Mouse (Mus musculus) spleen, adult 2 months (tissue): Measurements from ENCODE around the gene Ryr1. TPM values are rescaled to one million over a fixed set of nuclear protein-coding genes. Genes with fewer than 3 reads are reported as not detected.

Experiments used
- DNase-seq, 2 experiments: peaks; one replicate each; pipeline versions ENCODE4 v3.0.0 to v3.0.0-alpha.2; 2012 to 2021; ENCODE audit warnings: low spot score in 2 of 2, low read depth in 1 of 2
- H3K27ac ChIP-seq: fragments of 200-500 bp; 2 replicates; pipeline ENCODE4 v1.5.1; 2012; ENCODE audit warnings: low read length, inconsistent platforms; ENCODE audit not compliant: insufficient read depth
- H3K27me3 ChIP-seq: fragments of 200-500 bp; 2 replicates; pipeline ENCODE4 v1.6.1; 2012; ENCODE audit warnings: mild to moderate bottlenecking, moderate library complexity, low read length, inconsistent platforms; ENCODE audit not compliant: control insufficient read depth, insufficient read depth
- H3K36me3 ChIP-seq: fragments of 200-500 bp; 2 replicates; pipeline ENCODE4 v1.6.1; 2012; ENCODE audit warnings: mild to moderate bottlenecking, low read length, inconsistent platforms; ENCODE audit not compliant: control insufficient read depth, insufficient read depth
- H3K4me1 ChIP-seq: fragments of 200-500 bp; 2 replicates; pipeline ENCODE4 v1.6.1; 2011; ENCODE audit warnings: inconsistent platforms; ENCODE audit not compliant: control insufficient read depth, insufficient read depth, insufficient read length
- H3K4me3 ChIP-seq: fragments of 200-500 bp; 2 replicates; pipeline ENCODE4 v1.5.1; 2011; ENCODE audit warnings: mild to moderate bottlenecking, inconsistent platforms; ENCODE audit not compliant: insufficient read depth, insufficient read length; ENCODE audit errors: extremely low read depth
- CTCF ChIP-seq: fragments of 200-500 bp; IDR thresholded peaks from 2 replicates; pipeline ENCODE4 v1.5.1; 2011; ENCODE audit warnings: mild to moderate bottlenecking, inconsistent platforms; ENCODE audit not compliant: insufficient read depth, insufficient read length, insufficient replicate concordance; ENCODE audit errors: extremely low read depth
- POLR2A ChIP-seq: fragments of 200-500 bp; IDR thresholded peaks from 2 replicates; pipeline ENCODE4 v1.6.1; 2011; ENCODE audit warnings: low read depth, low read length, inconsistent platforms
- WGBS: fragments of 180-500 bp; shearing (Covaris S2); methylation state at CpG from one replicate; pipeline ENCODE4 v1.1.7; 2018; 5-methylcytosine and 5-hydroxymethylcytosine counted together
- polyA plus RNA-seq: library from polyadenylated mRNA; depleted of rRNA; stranded (reverse); fragments of >200 nt; gene quantifications from 2 replicates; pipeline ENCODE4 v1.2.3, GENCODE M21; 2012

Gene Ryr1
- polyA plus RNA-seq, 1 experiment, result 0.27 TPM

DNA sequence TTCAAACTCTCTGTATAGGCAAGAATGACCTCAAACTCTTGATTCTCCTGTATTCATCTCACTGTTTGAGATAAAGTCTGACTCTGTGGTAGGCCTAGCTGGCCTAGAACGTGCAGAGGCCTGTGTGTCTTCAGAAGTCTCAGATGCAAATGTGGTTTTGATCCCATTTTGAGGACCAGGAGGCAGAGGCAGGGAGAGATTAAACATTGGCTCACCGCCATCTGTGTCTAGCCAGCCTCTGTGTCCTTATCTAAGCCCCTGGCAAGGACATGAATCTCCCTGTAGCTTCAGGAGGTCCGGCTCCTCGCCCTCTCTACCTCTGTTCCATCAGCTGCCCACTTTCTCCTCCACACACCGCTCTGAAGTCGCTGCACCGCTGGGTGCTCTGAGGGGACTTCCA, 108.5 kb downstream of the Ryr1 start:
- DNase-seq, result no peak
- Histone ChIP-seq H3K4me1 (peaks cover 7% of the 10 kb centered on the region; the same call in 1 of the 2 replicates), H3K4me3 (no peak overlapping the region), H3K27me3 (peaks cover 7% of the 10 kb centered on the region), H3K27ac (no peak overlapping the region), H3K36me3 (no peaks in the 10 kb centered on the region)
- TF ChIP-seq CTCF, result no peak
- TF ChIP-seq POLR2A, result no peak
- 77% methylated on average over 7 of the region's 7 CpGs for WGBS

DNA sequence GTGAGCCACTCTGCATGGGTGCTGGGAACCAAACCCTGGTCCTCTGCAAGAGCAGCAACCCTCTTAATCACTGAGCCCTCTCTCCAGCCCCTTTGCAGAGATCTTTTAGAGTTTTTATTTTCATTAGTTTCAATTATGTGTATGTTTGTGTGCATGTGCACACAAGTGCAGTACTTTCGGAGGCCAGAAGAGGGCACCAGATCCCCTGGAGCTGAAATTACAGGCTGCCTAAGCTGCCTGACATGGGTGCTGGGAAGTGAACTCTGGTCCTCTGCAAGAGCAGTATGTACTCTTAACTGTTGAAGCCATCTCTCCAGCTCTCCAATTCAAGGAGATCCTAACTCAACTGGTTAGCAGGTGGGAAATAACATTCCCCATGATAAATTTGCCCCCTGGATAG, 110.0 kb downstream of the Ryr1 start:
- WGBS, result 88% methylated on average over 1 of the region's 1 CpGs
- Histone ChIP-seq H3K36me3 (no peaks in the 10 kb centered on the region), H3K27ac (no peak overlapping the region), H3K4me3 (no peak overlapping the region), H3K27me3 (peaks cover 7% of the 10 kb centered on the region), H3K4me1 (peaks cover 6% of the 10 kb centered on the region; the same call in 1 of the 2 replicates)
- no peak for TF ChIP-seq CTCF
- TF ChIP-seq POLR2A, result no peak
- DNase-seq, result no peak

DNA sequence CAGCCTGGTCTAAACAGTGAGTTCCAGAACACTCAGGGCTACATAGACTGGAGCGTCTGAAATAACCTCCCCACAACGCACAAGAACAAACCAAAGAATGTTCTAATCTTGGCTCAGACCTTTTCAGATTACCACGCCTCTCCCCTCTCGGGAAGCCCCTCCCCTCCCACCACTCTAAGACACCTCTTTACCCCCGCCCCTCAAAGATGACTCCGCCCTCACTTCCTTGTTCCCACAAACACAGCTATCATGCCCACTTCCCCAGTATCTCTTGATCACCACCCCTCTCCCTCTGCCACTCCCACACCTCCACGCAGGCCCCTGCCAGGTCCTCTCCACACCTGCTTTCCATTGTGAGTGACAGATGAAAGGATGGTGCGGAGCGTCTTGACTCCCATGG, 116.3 kb downstream of the Ryr1 start:
- DNase-seq, result peak; percentile 43 to 59
- Histone ChIP-seq H3K27me3 (no peaks in the 10 kb centered on the region), H3K4me1 (peaks cover 29% of the 10 kb centered on the region), H3K4me3 (peak overlapping the region; percentile 36; the same call in 1 of the 2 replicates), H3K36me3 (peaks cover 2% of the 10 kb centered on the region; the same call in 1 of the 2 replicates), H3K27ac (peak overlapping the region; percentile 96)
- 41% methylated on average over 9 of the region's 9 CpGs for WGBS
- TF ChIP-seq POLR2A (no peak), CTCF (no peak)

DNA sequence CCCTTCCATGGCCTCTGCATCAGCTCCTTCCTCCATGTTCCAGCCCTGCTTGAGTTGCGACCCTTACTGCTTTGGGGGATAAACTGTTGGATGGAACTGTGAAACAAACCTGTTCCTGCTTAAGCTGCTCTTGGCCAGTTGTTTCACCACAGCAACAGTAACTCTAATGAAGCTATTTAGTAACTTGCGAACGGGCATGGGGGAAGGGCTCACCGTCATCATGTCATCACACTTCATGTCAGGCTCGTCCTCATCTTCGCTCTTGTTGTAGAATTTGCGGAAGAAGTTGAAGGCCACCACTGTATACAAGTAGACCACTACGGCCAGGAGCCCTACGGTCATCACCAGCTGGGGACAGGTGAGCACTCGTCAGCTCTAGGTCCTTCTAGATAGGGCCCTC, 116.8 kb downstream of the Ryr1 start:
- peaks cover 29% of the 10 kb centered on the region for H3K4me1 ChIP-seq
- H3K36me3 ChIP-seq, result peaks cover 5% of the 10 kb centered on the region; the same call in 1 of the 2 replicates
- H3K27me3 ChIP-seq, result no peaks in the 10 kb centered on the region
- peak overlapping the region; percentile 96 for H3K27ac ChIP-seq
- DNase-seq, result no peak
- WGBS, result 89% methylated on average over 10 of the region's 10 CpGs
- TF ChIP-seq CTCF, result no peak
- TF ChIP-seq POLR2A, result no peak
- peak overlapping the region; percentile 36 for H3K4me3 ChIP-seq

DNA sequence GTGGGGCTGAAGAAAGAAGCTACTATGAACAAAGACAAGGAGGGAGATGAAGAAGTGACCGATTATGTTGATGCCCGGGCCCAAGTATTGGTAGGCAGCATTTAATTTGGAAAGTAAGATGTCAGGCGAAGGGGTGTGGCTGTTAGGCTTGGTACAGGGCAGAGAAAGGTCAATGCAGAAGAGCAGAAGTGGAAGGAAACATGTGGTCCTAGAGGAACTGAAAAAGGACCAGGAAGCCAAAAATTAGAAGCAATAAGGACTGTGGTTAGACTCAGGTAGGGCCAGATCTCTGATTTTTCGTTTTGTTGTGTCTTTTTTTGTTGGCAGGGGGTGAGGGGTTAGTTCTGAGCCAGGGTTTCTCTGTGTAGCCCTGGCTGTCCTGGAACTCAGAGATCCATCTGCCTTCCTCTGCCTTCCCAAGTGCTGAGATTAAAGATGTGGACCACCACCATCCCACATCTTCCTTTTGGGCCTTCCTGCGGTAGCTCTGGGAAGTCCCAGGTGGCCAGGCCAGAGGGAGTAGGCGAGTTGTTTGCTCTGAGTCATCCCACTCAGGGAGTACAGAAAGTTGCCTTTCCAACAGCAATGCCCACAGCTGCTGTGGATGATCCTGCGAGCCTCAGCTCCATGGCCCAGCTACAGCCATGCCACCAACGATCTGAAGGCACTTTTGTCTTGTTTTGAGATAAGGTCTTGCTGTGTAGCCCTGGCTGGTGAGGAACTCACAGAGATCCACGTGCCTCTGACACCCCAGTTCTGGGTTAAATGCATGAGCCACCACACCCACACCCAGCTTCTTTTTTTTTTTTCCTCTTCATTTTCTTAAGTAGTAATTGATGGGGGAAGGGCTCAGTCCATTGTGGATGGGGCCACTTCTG, 117.5 kb downstream of the Ryr1 start:
- peak overlapping the region; percentile 96 for H3K27ac ChIP-seq
- 28% methylated on average over 9 of the region's 9 CpGs for WGBS
- peak; percentile 41 to 53 for DNase-seq
- peaks cover 9% of the 10 kb centered on the region; the same call in 1 of the 2 replicates for H3K36me3 ChIP-seq
- no peak for TF ChIP-seq POLR2A
- TF ChIP-seq CTCF, result no peak
- peaks cover 29% of the 10 kb centered on the region for H3K4me1 ChIP-seq
- H3K4me3 ChIP-seq, result peak overlapping the region; percentile 36
- H3K27me3 ChIP-seq, result no peaks in the 10 kb centered on the region

DNA sequence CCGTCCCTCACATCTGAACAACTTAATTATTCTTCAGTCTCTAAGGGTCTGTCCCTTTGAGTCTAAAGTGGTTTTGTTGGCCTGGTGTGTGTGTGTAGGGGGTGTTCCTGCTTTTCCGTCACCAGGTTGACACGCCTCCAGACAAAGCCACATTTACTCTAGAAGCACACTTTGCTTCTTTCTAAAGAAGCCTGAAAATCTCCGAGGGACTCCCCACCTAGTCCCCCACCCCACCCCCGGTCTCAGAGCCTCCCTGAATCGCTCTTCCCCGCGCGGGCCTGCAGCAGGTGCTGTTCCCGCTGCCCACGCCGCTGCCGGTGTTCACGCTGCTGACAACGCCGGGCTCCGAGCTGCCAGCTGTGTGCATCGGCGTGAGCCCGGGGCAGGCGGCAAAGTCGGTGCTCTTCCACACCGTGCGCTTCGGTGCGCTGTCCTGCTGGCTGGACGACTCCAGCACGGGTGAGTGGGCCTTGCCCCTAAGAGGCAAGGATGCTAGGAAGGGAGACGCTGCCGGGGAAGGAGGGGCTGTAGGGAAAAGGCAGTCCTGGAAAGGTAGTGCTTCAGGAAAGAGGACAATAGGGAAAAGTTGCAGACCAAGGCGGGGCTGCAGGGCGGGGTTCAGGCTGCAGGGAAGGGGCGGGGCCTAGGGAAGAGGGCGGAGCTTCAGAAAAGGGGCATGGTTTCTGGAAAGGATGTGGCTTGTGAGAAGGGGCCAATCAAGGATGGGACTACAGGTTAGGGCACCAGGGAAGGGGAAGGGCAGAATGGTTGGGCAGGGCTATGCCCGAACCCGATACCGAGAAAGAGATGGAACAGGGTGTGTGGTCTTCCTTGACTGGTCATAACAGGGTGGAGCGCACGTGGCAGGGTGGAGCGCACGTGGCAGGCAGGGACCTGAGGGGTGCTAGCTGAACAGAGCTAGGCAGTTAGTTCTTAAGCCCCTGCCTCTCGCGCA, 124.1 kb downstream of the Ryr1 start:
- peaks cover 21% of the 10 kb centered on the region for H3K4me1 ChIP-seq
- WGBS, result 4% methylated on average over 43 of the region's 43 CpGs
- TF ChIP-seq CTCF (no peak), POLR2A (no peak)
- peak overlapping the region; percentile 58; the same call in 1 of the 2 replicates for H3K4me3 ChIP-seq
- DNase-seq, result peak; percentile 69 to 88
- peak overlapping the region; percentile 87 for H3K27ac ChIP-seq
- H3K36me3 ChIP-seq, result peaks cover 25% of the 10 kb centered on the region
- H3K27me3 ChIP-seq, result no peaks in the 10 kb centered on the region

DNA sequence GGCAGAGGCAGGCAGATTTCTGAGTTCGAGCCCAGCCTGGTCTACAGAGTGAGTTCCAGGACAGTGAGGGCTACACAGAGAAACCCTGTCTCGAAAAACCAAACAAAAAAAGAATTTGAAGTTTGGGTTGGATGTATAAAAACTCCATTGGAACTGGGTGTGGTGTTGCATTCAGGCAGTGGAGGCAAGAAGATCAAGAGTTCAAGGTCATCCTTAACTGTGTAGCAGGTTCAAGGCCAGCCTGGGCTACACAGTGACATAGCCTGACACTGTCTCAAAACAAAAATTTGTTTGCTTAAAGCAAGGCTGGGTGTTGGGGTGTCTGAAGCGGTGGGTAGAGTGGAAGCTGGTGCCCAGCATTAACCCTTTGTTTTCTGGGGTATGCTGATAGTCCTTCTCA, 131.6 kb downstream of the Ryr1 start:
- H3K4me1 ChIP-seq, result no peaks in the 10 kb centered on the region
- H3K4me3 ChIP-seq, result no peak overlapping the region
- DNase-seq, result no peak
- no peak for TF ChIP-seq POLR2A
- TF ChIP-seq CTCF, result no peak
- H3K27ac ChIP-seq, result no peak overlapping the region
- WGBS, result 88% methylated on average over 3 of the region's 3 CpGs
- H3K36me3 ChIP-seq, result peaks cover 58% of the 10 kb centered on the region
- H3K27me3 ChIP-seq, result no peaks in the 10 kb centered on the region
